Mouse (Mus musculus) liver, embryonic 13.5 days (tissue): Measurements from ENCODE around the gene Dip2b. TPM values are rescaled to one million over a fixed set of nuclear protein-coding genes. Genes with fewer than 3 reads are reported as not detected.

Experiments
- ATAC-seq: fragments of 200-750 bp; cut with Nextera tagmentation; 2 replicates; pipeline ENCODE4 v1.8.0; 2017; ENCODE audit warnings: low read depth, mild to moderate bottlenecking, moderate number of reproducible peaks, moderate library complexity
- DNase-seq: peaks from one replicate; pipeline ENCODE4 v3.0.0; 2022
- H3K27ac ChIP-seq: fragments of 300-500 bp; sonication (generic); 2 replicates; pipeline ENCODE4 v1.5.1; 2015; ENCODE audit warnings: moderate library complexity, mild to moderate bottlenecking, inconsistent platforms
- H3K27me3 ChIP-seq: fragments of 300-500 bp; sonication (generic); 2 replicates; pipeline ENCODE4 v1.6.1; 2015; ENCODE audit warnings: mild to moderate bottlenecking, inconsistent platforms
- H3K36me3 ChIP-seq: fragments of 300-500 bp; sonication (generic); 2 replicates; pipeline ENCODE4 v1.6.1; 2015; ENCODE audit warnings: mild to moderate bottlenecking, inconsistent platforms
- H3K4me1 ChIP-seq: fragments of 300-500 bp; sonication (generic); replicated peaks from 2 replicates; pipeline ENCODE4 v1.6.1; 2015; ENCODE audit warnings: inconsistent platforms
- H3K4me2 ChIP-seq: fragments of 300-500 bp; sonication (generic); 2 replicates; pipeline ENCODE4 v1.6.1; 2015; ENCODE audit warnings: inconsistent platforms, mild to moderate bottlenecking, moderate library complexity
- H3K4me3 ChIP-seq: fragments of 300-500 bp; sonication (generic); replicated peaks from 2 replicates; pipeline ENCODE4 v1.5.1; 2015; ENCODE audit warnings: mild to moderate bottlenecking, inconsistent platforms
- H3K9ac ChIP-seq: fragments of 300-500 bp; sonication (generic); 2 replicates; pipeline ENCODE4 v1.6.1; 2015; ENCODE audit warnings: mild to moderate bottlenecking, inconsistent platforms
- H3K9me3 ChIP-seq: fragments of 300-500 bp; sonication (generic); replicated peaks from 2 replicates; pipeline ENCODE4 v1.6.1; 2016; ENCODE audit warnings: inconsistent platforms
- WGBS: fragments of 180-500 bp; shearing (Covaris S2); methylation state at CpG from one replicate; pipeline ENCODE4 v1.1.7; 2015; ENCODE audit not compliant: insufficient replicate concordance; 5-methylcytosine and 5-hydroxymethylcytosine counted together
- polyA plus RNA-seq: library from polyadenylated mRNA; unstranded; fragments of >200 nt; fragmentation: Nextera tagmentation; extraction: Ambion mirVana; gene quantifications from 2 replicates; pipeline ENCODE4 v1.2.1, GENCODE M21; 2015

Gene Dip2b
- polyA plus RNA-seq, 1 experiment from 2014 or later, result 2.2 TPM

DNA sequence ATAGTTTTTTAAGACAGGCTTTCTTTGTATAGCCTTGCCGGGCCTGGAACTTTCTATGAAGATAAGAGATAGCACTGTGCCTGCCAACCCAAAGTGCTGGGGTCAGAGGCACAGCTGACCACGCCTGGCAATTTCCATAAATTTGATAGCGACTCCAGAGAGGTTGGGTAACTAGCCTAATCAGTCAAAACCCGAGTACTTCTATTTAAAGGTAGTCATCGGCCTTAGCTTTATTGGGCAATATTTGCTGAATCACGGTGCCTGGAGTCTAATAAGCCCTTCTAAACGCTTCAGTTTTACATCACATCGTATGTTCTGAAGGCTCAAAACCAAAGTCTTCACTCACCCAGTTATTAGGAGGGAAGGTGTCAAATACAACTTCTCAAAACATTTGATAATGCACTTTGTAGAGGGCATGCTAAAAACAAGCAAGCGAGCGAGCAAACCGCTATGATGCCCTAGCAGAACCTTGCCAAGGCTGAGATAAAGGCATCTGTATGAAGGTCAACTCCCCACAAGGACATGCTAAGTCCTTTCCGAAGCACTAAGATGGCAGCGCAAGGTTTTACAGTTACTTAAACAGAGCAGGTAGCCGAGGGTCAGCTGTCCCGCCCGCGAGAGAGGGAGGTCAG is 188.7 kb downstream of the Dip2b start:
- H3K4me3 ChIP-seq, result peak overlapping the region; percentile 87
- H3K27ac ChIP-seq, result peak overlapping the region; percentile 98
- H3K9me3 ChIP-seq, result peaks cover 8% of the 10 kb centered on the region; the same call in 1 of the 2 replicates
- H3K4me2 ChIP-seq, result peak overlapping the region; percentile 78
- DNase-seq (peak; percentile 76), ATAC-seq (peak; percentile 84)
- H3K4me1 ChIP-seq, result peaks cover 49% of the 10 kb centered on the region
- WGBS, result 1% methylated on average over 17 of the region's 17 CpGs
- no peaks in the 10 kb centered on the region for H3K27me3 ChIP-seq
- H3K9ac ChIP-seq, result peak overlapping the region; percentile 95
- H3K36me3 ChIP-seq, result peaks cover 4% of the 10 kb centered on the region

DNA sequence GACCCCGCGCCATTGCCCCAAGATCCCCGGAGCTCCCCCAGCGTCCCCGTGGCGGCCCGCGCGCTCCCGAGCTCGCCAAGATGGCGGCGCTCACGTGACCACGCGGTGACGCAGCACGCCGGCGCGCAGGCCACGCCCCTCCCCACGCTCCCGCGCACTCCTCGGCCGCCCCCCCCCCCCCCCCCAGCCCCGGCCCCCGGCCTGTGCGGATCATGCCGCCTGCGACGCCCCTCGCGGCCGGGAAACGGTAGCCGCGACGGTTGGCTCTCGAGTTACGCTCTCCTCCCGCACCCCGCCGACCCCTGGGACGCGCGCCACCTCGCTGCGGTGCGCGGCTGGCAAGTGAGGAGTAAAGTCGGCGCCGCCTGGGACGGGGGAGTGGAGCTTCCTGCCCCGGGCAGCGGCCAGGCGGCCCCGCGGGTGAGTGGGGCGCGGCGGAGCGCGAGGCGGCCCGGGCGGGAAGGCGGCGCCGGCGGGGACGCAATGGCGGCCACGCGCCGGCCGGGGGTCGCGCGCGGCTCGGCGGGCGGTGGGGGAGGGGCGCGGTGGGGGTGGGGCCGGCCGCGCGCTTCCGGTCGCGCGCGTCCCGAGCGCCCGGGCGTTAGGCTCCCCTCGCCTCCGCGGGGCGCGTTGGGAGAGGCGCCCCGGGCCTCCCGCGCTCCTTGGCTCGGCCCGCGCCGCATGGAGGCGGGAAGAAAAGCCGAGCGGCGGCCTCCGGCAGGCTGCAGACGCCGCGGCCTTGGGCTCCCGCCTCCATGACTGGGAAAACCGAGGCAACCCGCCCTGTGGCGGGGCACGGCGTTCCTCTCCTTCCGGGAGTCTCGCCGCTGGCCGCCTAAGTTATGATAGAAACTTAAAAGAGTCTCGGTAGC is 189.4 kb downstream of the Dip2b start, which contains the start of gene Atf1:
Gene Atf1, plus strand, starts transcription at position 157 of the 872 bp plus-strand sequence.
- peak; percentile 83 for DNase-seq
- peak within 1 kb of the TSS; percentile 78 for H3K4me2 ChIP-seq
- WGBS, result under 1% methylated on average over 102 of the region's 133 CpGs
- H3K9ac ChIP-seq, result peak within 1 kb of the TSS; percentile 95
- peaks cover 57% of the 10 kb centered on the region for H3K4me1 ChIP-seq
- peak; percentile 70 for ATAC-seq
- peaks cover 11% of the 10 kb centered on the region for H3K36me3 ChIP-seq
- H3K4me3 ChIP-seq, result peak within 1 kb of the TSS; percentile 87
- H3K9me3 ChIP-seq, result peaks cover 3% of the 10 kb centered on the region; the same call in 1 of the 2 replicates
- H3K27ac ChIP-seq, result peak within 1 kb of the TSS; percentile 98
- H3K27me3 ChIP-seq, result no peaks in the 10 kb centered on the region

DNA sequence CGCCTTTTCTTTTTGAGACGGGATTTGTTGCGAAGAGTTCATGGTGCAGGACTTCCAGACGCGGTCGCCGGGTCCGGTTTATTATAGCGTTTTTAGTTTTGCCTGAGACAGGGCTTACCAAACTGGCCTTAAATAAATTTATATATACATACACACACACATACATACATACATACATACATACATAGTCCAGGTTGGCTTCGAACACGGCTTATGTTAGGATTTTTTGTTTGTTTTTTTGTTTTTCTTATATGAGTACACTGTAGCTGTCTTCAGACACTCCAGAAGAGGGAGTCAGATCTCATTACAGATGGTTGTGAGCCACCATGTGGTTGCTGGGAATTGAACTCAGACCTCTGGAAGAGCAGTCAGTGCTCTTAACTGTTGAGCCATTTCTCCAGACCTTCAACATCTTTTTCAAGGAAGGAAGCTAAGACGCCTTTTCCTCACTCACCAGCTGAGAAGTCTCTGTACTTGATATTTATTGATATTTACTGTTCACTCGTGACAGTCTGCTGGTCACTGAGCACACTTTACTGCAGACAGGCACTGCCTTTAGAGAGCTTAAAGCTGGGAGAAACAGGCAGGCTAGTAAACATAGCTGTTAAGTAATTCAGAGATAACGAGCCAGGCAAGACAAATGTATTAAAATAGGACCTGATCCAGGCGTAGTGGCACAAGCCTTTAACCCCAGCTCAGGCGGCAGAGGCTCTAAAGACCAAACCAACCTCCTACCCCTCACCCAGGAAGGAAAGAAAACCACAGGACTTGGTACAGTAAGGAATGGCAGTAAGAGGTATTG is 190.3 kb downstream of the Dip2b start:
- Histone ChIP-seq H3K4me3 (peak overlapping the region; percentile 87), H3K27ac (peak overlapping the region; percentile 98), H3K4me1 (peaks cover 65% of the 10 kb centered on the region), H3K4me2 (peak overlapping the region; percentile 78), H3K27me3 (no peaks in the 10 kb centered on the region), H3K9me3 (no peaks in the 10 kb centered on the region), H3K9ac (peak overlapping the region; percentile 95), H3K36me3 (peaks cover 20% of the 10 kb centered on the region)
- 0 out of 2 replicates have a peak, but pooled peaks have one; percentile 2 for ATAC-seq
- peak; percentile 9 for DNase-seq
- 4% methylated on average over 16 of the region's 16 CpGs for WGBS

DNA sequence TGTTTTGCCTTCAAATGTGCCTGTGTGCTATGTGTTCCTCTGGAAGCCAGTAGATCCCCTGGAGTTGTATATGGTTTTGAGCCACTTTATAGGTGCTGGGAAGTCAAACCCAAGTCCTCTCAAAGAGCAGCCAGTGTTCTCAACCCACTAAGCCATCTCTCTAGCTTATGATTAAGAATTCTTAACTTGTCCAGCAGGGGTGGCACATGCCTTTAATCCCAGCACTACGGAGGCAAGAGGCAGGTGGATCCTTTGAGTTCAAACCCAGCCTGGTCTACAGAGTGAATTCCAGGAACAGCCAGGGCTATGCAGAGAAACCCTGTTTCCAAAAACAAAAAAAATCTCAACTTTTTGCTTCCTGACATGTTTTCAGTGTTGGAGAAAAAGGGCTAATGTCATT is 192.2 kb downstream of the Dip2b start:
- peaks cover 39% of the 10 kb centered on the region for H3K36me3 ChIP-seq
- DNase-seq (no peak), ATAC-seq (no peak)
- peak overlapping the region; percentile 78 for H3K4me2 ChIP-seq
- H3K4me1 ChIP-seq, result peaks cover 81% of the 10 kb centered on the region
- H3K9ac ChIP-seq, result peak overlapping the region; percentile 95
- H3K27ac ChIP-seq, result 0 out of 2 replicates have a peak overlapping the region, but pooled peaks have one; percentile 1
- H3K4me3 ChIP-seq, result no peak overlapping the region
- WGBS, result 39% methylated on average over 1 of the region's 1 CpGs
- no peaks in the 10 kb centered on the region for H3K9me3 ChIP-seq
- no peaks in the 10 kb centered on the region for H3K27me3 ChIP-seq

DNA sequence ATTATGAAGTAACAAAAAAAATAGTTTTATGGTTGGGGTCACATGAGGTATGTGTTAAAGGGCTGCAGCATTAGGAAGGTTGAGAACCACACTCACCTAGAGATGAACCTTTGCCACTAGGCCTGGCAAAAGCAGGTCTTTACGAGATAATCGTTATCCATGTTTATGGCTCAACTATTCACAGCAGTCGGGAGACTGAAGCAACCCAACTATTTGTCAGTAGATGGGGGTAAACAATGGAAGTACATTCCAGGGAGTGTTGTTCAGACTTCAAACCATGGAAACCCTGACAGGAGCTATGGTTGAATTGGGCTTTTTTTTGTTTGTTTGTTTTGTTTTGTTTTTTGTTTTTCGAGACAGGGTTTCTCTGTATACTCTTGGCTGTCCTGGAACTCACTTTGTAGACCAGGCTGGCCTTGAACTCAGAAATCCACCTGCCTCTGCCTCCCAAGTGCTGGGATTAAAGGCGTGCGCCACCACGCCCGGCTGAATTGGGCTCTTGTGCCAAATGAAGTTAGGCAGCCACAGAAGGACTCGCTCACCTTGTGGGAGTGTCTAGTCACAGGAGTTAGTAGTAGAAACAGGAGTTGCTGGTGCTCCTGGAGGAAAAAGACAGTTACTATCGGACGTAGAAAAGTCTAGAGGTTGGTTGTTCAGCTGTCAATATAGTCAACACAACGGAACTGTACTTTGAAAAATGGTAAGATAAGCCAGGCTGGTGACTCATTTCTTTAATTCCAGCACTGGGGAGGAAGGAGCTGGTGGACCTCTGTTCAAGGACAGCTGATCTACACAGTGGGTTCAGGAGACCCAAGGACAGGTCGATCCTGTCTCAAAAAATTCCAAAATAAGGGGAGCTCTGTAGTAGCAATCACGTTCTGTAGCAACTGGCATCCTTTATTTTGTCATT is 193.4 kb downstream of the Dip2b start:
- H3K27ac ChIP-seq, result peak overlapping the region; percentile 29
- peaks cover 51% of the 10 kb centered on the region for H3K36me3 ChIP-seq
- ATAC-seq, result no peak
- no peak for DNase-seq
- H3K9ac ChIP-seq, result no peak overlapping the region
- peak overlapping the region; percentile 6; the same call in 1 of the 2 replicates for H3K4me2 ChIP-seq
- no peak overlapping the region for H3K4me3 ChIP-seq
- H3K9me3 ChIP-seq, result no peaks in the 10 kb centered on the region
- WGBS, result 62% methylated on average over 14 of the region's 14 CpGs
- peaks cover 77% of the 10 kb centered on the region for H3K4me1 ChIP-seq
- H3K27me3 ChIP-seq, result no peaks in the 10 kb centered on the region

DNA sequence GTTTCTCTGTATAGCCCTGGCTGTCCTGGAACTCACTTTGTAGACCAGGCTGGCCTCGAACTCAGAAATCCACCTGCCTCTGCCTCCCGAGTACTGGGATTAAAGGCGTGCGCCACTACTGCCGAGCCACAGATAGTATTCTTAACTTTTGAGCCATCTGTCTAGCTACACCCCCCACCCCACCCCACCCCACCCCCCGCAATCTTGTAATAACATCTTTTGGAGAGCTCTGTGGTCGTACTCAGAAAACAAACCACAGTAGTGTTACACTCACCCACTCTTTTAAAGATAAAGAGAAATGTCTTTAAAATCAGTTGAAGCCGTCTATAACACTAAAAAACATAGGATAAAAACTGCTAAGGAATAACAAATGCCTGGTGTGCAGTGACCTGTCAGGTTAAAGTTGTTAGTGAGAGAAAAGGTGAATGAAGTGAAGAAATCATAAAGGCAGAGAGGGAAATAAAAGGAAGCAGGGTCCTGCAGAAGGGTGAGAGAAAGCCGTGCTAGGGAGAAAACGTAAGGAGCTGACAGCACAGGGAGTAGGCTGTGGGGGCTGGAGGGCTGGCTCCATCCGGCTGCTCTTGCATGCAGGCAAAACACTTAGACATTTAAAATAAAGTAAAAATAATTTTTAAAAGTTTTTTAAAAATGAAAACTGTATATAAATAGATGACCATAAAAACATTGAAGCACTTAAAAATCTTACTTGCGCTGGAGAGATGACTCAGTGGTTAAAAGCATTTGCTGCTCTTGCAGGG is 196.9 kb downstream of the Dip2b start:
- 43% methylated on average over 12 of the region's 12 CpGs for WGBS
- Histone ChIP-seq H3K27ac (0 out of 2 replicates have a peak overlapping the region, but pooled peaks have one; percentile 6), H3K9ac (no peak overlapping the region), H3K4me1 (peaks cover 73% of the 10 kb centered on the region), H3K9me3 (no peaks in the 10 kb centered on the region), H3K4me2 (no peak overlapping the region), H3K4me3 (no peak overlapping the region), H3K36me3 (peaks cover 82% of the 10 kb centered on the region), H3K27me3 (no peaks in the 10 kb centered on the region)
- DNase-seq (no peak), ATAC-seq (peak; percentile 67)

DNA sequence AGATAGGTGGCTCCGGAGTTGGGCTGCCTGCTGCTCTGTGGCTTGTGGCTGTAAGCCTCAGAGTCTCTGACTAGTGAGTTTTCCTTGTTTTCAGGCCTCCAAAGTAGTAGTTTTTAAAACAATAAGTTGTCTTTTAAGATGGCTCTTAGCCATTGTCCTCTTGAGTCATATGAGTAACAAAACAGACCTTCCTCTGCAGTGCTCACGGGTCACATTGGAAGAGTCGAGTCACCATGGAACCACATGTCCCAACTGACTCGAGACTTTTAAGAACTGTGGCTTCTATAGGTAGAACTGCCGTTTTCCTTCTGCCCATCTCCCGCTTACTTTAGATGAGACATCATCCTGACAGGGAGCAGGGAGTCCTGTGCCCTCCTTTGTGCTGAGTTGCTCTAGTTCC is 198.5 kb downstream of the Dip2b start:
- peaks cover 98% of the 10 kb centered on the region for H3K36me3 ChIP-seq
- no peak overlapping the region for H3K4me3 ChIP-seq
- no peak overlapping the region for H3K4me2 ChIP-seq
- no peak overlapping the region for H3K9ac ChIP-seq
- H3K27me3 ChIP-seq, result no peaks in the 10 kb centered on the region
- WGBS, result 75% methylated on average over 6 of the region's 6 CpGs
- ATAC-seq (no peak), DNase-seq (no peak)
- no peaks in the 10 kb centered on the region for H3K9me3 ChIP-seq
- H3K4me1 ChIP-seq, result peaks cover 58% of the 10 kb centered on the region
- H3K27ac ChIP-seq, result no peak overlapping the region

DNA sequence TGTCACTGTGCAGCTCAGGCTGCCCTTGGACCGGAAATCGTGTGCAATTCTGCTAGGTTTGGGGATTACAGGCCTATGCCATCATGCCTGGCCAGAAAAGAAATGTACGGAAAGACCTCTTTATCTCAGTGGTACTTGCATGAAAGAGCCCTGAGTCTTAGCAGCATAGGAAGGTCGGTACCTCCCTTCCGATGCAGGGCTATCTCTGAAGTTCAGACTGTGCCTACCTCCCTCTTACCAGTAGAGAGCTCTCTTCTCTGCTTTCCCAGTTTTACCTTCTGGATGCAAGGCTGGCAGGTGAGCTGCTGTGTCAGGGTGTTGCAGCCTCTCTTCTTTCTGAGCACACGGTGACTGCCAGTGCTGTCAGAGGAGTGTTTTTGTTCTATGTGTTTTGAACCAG is 203.3 kb downstream of the Dip2b start:
- H3K9ac ChIP-seq, result peak overlapping the region; percentile 10; the same call in 1 of the 2 replicates

DNA sequence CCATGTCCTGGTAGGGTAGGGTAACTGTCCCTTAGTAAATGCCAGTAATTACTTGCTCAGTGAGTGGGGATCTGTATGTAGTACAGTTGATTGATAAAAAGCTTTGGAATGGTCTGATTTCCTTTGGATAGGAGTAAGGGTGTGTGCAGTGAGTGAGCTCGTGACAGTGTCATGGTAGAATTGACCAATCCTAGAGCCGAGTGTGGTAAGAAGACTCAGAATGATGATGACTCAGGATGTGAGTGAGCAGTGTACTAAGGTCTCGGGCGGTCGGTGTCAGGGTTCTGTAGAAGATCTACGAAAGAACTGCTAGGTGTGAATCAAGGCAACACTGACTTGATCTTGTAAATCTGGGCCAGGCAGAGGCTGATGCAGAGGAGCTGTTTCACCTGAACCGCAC is 207.5 kb downstream of the Dip2b start:
- Histone ChIP-seq H3K4me1 (no peaks in the 10 kb centered on the region; the same call in 1 of the 2 replicates), H3K27me3 (no peaks in the 10 kb centered on the region), H3K27ac (no peak overlapping the region), H3K36me3 (peaks cover 99% of the 10 kb centered on the region), H3K4me3 (no peak overlapping the region), H3K4me2 (no peak overlapping the region), H3K9ac (no peak overlapping the region), H3K9me3 (no peaks in the 10 kb centered on the region)
- DNase-seq (no peak), ATAC-seq (no peak)
- 90% methylated on average over 7 of the region's 7 CpGs for WGBS

More for the DNA sequence above, 203.3 kb downstream of the Dip2b start:
- no peak for ATAC-seq
- DNase-seq, result no peak
- no peaks in the 10 kb centered on the region for H3K27me3 ChIP-seq
- H3K4me3 ChIP-seq, result no peak overlapping the region
- H3K36me3 ChIP-seq, result peaks cover 98% of the 10 kb centered on the region
- no peaks in the 10 kb centered on the region for H3K9me3 ChIP-seq
- H3K4me2 ChIP-seq, result no peak overlapping the region
- peaks cover 14% of the 10 kb centered on the region; the same call in 1 of the 2 replicates for H3K4me1 ChIP-seq
- 77% methylated on average over 6 of the region's 6 CpGs for WGBS
- H3K27ac ChIP-seq, result no peak overlapping the region
